Mouse (Mus musculus) stomach, postnatal 0 days (tissue): ENCODE data around the gene Celf6.

Source experiments
- CTCF ChIP-seq: IDR thresholded peaks from 2 replicates; pipeline ENCODE4 v1.5.1; 2016; ENCODE audit warnings: antibody characterized with exemption, low read depth, mild to moderate bottlenecking, moderate library complexity
- EP300 ChIP-seq: optimal IDR thresholded peaks from 2 replicates; pipeline ENCODE3; 2016; ENCODE audit warnings: antibody characterized with exemption

DNA sequence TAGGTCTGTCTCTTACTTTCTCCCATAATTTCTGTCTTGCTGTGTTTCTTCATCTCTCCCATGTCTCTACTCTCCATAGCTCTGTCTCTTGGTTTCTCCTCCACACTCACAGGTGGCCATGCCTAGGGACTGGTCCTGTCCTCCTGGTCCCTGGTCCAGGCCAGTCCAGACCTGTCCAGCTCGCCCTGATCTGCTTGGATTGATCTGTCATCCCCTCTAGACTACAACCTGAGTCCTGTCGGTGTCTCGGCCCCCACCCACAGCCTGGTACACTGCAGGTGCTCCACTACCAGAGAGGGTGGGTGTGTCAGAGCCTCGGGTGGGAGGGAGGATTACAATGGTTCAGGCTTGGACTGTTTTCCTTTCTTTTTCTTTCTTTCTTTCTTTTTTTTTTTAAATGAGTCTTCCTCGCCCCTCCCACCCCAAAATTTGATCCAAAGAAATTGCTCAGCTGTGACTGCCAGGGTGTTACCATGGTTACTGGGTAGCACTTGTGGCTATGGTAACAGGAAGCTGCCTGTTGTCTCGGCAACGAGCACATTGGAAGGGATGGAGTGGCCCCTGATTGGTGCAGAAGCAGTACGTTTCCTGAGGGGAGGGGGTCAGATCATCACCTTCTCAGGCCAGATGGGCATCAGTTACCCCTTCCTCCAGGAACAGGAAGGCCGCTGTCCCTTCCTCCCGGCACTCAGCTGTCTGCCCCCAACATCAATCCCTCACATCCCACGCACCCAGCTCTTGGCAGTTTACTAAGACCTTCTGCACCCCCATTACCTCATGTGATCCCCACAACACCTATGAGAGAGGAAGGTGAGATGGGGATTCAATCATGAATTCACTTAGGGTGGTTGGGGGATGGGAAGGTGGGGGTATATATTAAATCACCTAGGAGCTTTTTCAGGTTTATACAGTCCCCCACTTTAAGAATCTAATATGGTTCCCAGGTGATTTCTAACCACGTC lies 11.3 kb downstream of the Celf6 start:
- no peak for TF ChIP-seq CTCF
- TF ChIP-seq EP300, result no peak
